Mouse (Mus musculus): Measurements from ENCODE around the gene Tldc2.

GRCm38 (mm10) chr2:157134479-157134931 is 47.6 kb downstream of the Tldc2 start:
- TF ChIP-seq CEBPB (IDR thresholded peaks at IDR 0.05; ENCODE audit: insufficient read depth, poor library complexity, severe bottlenecking), result no peak
- no peak for TF ChIP-seq POLR2A (IDR thresholded peaks at IDR 0.05; ENCODE audit: insufficient read length, low read depth)
- TF ChIP-seq POLR2AphosphoS2 (IDR thresholded peaks at IDR 0.05; ENCODE audit: insufficient read length, low read depth), result no peak
- no peak for TF ChIP-seq E2F4 (IDR thresholded peaks at IDR 0.05; ENCODE audit: insufficient read depth)
- TF ChIP-seq MAX (IDR thresholded peaks at IDR 0.05; ENCODE audit: low read depth), result no peak
- TF ChIP-seq MYOD1 (IDR thresholded peaks at IDR 0.05; ENCODE audit: control insufficient read depth in 1 of 3, insufficient read length in 2 of 3, low read depth in 2 of 3), result no peak
